Mouse (Mus musculus) G1E (cell line): ENCODE data around the gene Camkk2.

Experiments used
- CTCF ChIP-seq: IDR thresholded peaks from 2 replicates; pipeline ENCODE4 v1.5.1; 2012; ENCODE audit warnings: low read depth, low read length, inconsistent platforms, mixed read lengths
- GATA1 ChIP-seq: IDR thresholded peaks from 2 replicates; pipeline ENCODE4 v1.6.1; 2012; ENCODE audit warnings: borderline replicate concordance, low read length, inconsistent platforms, mixed read lengths
- TAL1 ChIP-seq: conservative IDR thresholded peaks from 2 replicates; pipeline ENCODE4 v1.6.1; 2012; ENCODE audit warnings: low read depth, low read length, inconsistent platforms, mixed read lengths

GRCm38 (mm10) chr5:122825099-122825498, 45.9 kb upstream of the Camkk2 start:
- TF ChIP-seq CTCF: no peak
- no peak for TF ChIP-seq GATA1
- no peak for TF ChIP-seq TAL1
